Mouse (Mus musculus) spleen, postnatal 36 days (tissue): Measurements from ENCODE around the gene Epb41l1.
A peak's percentile ranks its signal among the peaks of the same experiment; 100 is the strongest.

Experiments used
- DNase-seq, 2 experiments: peaks; one replicate each; pipeline ENCODE4 v3.0.0; 2022; ENCODE audit warnings: low spot score in 2 of 2, mixed read lengths in 1 of 2

Epb41l1 gene

GRCm38 (mm10) chr2:156457343-156457717 lies 36.6 kb downstream of the Epb41l1 start:
- no peak for DNase-seq

- DNase-seq: no peak
Measured at GRCm38 (mm10) chr2:156460470-156460869, 39.8 kb downstream of the Epb41l1 start.

- DNase-seq: no peak
Measured at GRCm38 (mm10) chr2:156462154-156463029, 41.7 kb downstream of the Epb41l1 start.

GRCm38 (mm10) chr2:156464416-156464815 lies 43.7 kb downstream of the Epb41l1 start:
- DNase-seq: no peak

GRCm38 (mm10) chr2:156467538-156467937 lies 46.8 kb downstream of the Epb41l1 start:
- no peak for DNase-seq

GRCm38 (mm10) chr2:156468890-156469289 lies 48.2 kb downstream of the Epb41l1 start:
- no peak for DNase-seq

- no peak for DNase-seq
Measured at GRCm38 (mm10) chr2:156469508-156469907, 48.8 kb downstream of the Epb41l1 start.

- no peak for DNase-seq
Measured at GRCm38 (mm10) chr2:156470938-156471337, 50.2 kb downstream of the Epb41l1 start.

GRCm38 (mm10) chr2:156472336-156472735 lies 51.6 kb downstream of the Epb41l1 start:
- no peak for DNase-seq

- no peak for DNase-seq
Measured at GRCm38 (mm10) chr2:156473696-156474095, 53.0 kb downstream of the Epb41l1 start.

- DNase-seq: no peak
Measured at GRCm38 (mm10) chr2:156474111-156474510, 53.4 kb downstream of the Epb41l1 start.

GRCm38 (mm10) chr2:156474891-156475284 lies 54.2 kb downstream of the Epb41l1 start:
- DNase-seq: no peak

GRCm38 (mm10) chr2:156475285-156476110 lies 54.8 kb downstream of the Epb41l1 start:
- DNase-seq: no peak

- no peak for DNase-seq
Measured at GRCm38 (mm10) chr2:156476111-156476747, 55.5 kb downstream of the Epb41l1 start.

- DNase-seq: no peak
Measured at GRCm38 (mm10) chr2:156476748-156477151, 56.0 kb downstream of the Epb41l1 start.

GRCm38 (mm10) chr2:156478046-156478690 lies 57.5 kb downstream of the Epb41l1 start:
- no peak for DNase-seq

GRCm38 (mm10) chr2:156479833-156480232 lies 59.1 kb downstream of the Epb41l1 start:
- no peak for DNase-seq

- DNase-seq: no peak
Measured at GRCm38 (mm10) chr2:156480267-156480666, 59.6 kb downstream of the Epb41l1 start.

- peak; percentile 23 to 42 for DNase-seq
Measured at GRCm38 (mm10) chr2:156482299-156482698, 61.6 kb downstream of the Epb41l1 start.

GRCm38 (mm10) chr2:156482764-156483163 lies 62.1 kb downstream of the Epb41l1 start:
- DNase-seq: no peak

- no peak for DNase-seq
Measured at GRCm38 (mm10) chr2:156483204-156483603, 62.5 kb downstream of the Epb41l1 start.
